Mouse (Mus musculus): ENCODE data around the gene Lama4. TPM values are rescaled to one million over a fixed set of nuclear protein-coding genes. Genes with fewer than 3 reads are reported as not detected.

The Lama4 gene
- polyA plus RNA-seq, 1 experiment from 2014 or later: 20.4 TPM

GRCm38 (mm10) chr10:39030148-39030685, 64.9 kb downstream of the Lama4 start:
- Histone ChIP-seq H3K4me3 (replicated peaks) (no peak overlapping the region), H3K9ac (no peak overlapping the region), H3K27ac (no peak overlapping the region), H3K27me3 (no peaks in the 10 kb centered on the region), H3K9me3 (no peaks in the 10 kb centered on the region), H3K36me3 (replicated peaks) (no peaks in the 10 kb centered on the region), H3K4me1 (peaks cover 14% of the 10 kb centered on the region; the same call in 1 of the 2 replicates), H3K4me2 (no peak overlapping the region)
- ATAC-seq (ENCODE audit: low FRiP score): no peak
- 86% methylated on average over 14 of the region's 14 CpGs for WGBS

- H3K27ac ChIP-seq: no peak overlapping the region
- 63% methylated on average over 4 of the region's 4 CpGs for WGBS
- peaks cover under 1% of the 10 kb centered on the region; the same call in 1 of the 2 replicates for H3K4me1 ChIP-seq
- no peak overlapping the region for H3K4me2 ChIP-seq
- H3K9me3 ChIP-seq: no peaks in the 10 kb centered on the region
- no peaks in the 10 kb centered on the region for H3K27me3 ChIP-seq
- H3K36me3 ChIP-seq (replicated peaks): no peaks in the 10 kb centered on the region
- 0 out of 2 replicates have a peak, but pooled peaks have one; percentile 27 for ATAC-seq (ENCODE audit: low FRiP score)
- H3K4me3 ChIP-seq (replicated peaks): no peak overlapping the region
- no peak overlapping the region for H3K9ac ChIP-seq
Measured at GRCm38 (mm10) chr10:39039564-39039963, 74.2 kb downstream of the Lama4 start.

- H3K4me3 ChIP-seq (replicated peaks): no peak overlapping the region
- WGBS: 80% methylated on average over 5 of the region's 5 CpGs
- H3K9me3 ChIP-seq: no peaks in the 10 kb centered on the region
- H3K9ac ChIP-seq: no peak overlapping the region
- no peak overlapping the region for H3K27ac ChIP-seq
- H3K36me3 ChIP-seq (replicated peaks): no peaks in the 10 kb centered on the region
- peaks cover 3% of the 10 kb centered on the region; the same call in 1 of the 2 replicates for H3K4me1 ChIP-seq
- no peaks in the 10 kb centered on the region for H3K27me3 ChIP-seq
- no peak overlapping the region for H3K4me2 ChIP-seq
- ATAC-seq (ENCODE audit: low FRiP score): no peak
Measured at GRCm38 (mm10) chr10:39040026-39040425, 74.7 kb downstream of the Lama4 start.

- WGBS: 64% methylated on average over 3 of the region's 3 CpGs
- Histone ChIP-seq H3K27ac (no peak overlapping the region), H3K9ac (no peak overlapping the region), H3K36me3 (replicated peaks) (no peaks in the 10 kb centered on the region), H3K4me1 (peaks cover 3% of the 10 kb centered on the region; the same call in 1 of the 2 replicates), H3K4me3 (replicated peaks) (no peak overlapping the region), H3K9me3 (no peaks in the 10 kb centered on the region), H3K27me3 (no peaks in the 10 kb centered on the region), H3K4me2 (no peak overlapping the region)
- no peak for ATAC-seq (ENCODE audit: low FRiP score)
Measured at GRCm38 (mm10) chr10:39044476-39044995, 79.2 kb downstream of the Lama4 start.

GRCm38 (mm10) chr10:39045111-39045510, 79.8 kb downstream of the Lama4 start:
- H3K27ac ChIP-seq: no peak overlapping the region
- no peaks in the 10 kb centered on the region for H3K27me3 ChIP-seq
- H3K9me3 ChIP-seq: no peaks in the 10 kb centered on the region
- H3K4me2 ChIP-seq: no peak overlapping the region
- no peaks in the 10 kb centered on the region for H3K36me3 ChIP-seq (replicated peaks)
- no peak for ATAC-seq (ENCODE audit: low FRiP score)
- H3K4me1 ChIP-seq: peaks cover 3% of the 10 kb centered on the region; the same call in 1 of the 2 replicates
- H3K9ac ChIP-seq: no peak overlapping the region
- H3K4me3 ChIP-seq (replicated peaks): no peak overlapping the region
- 73% methylated on average over 1 of the region's 1 CpGs for WGBS

- ATAC-seq (ENCODE audit: low FRiP score): no peak
- H3K4me1 ChIP-seq: peaks cover 3% of the 10 kb centered on the region; the same call in 1 of the 2 replicates
- no peak overlapping the region for H3K4me2 ChIP-seq
- no peak overlapping the region for H3K9ac ChIP-seq
- H3K4me3 ChIP-seq (replicated peaks): no peak overlapping the region
- no peak overlapping the region for H3K27ac ChIP-seq
- 61% methylated on average over 10 of the region's 10 CpGs for WGBS
- H3K9me3 ChIP-seq: no peaks in the 10 kb centered on the region
- no peaks in the 10 kb centered on the region for H3K27me3 ChIP-seq
- no peaks in the 10 kb centered on the region for H3K36me3 ChIP-seq (replicated peaks)
Measured at GRCm38 (mm10) chr10:39047775-39048174, 82.5 kb downstream of the Lama4 start.

GRCm38 (mm10) chr10:39049581-39050294, 84.4 kb downstream of the Lama4 start:
- no peaks in the 10 kb centered on the region for H3K36me3 ChIP-seq (replicated peaks)
- 81% methylated on average over 8 of the region's 8 CpGs for WGBS
- H3K4me2 ChIP-seq: no peak overlapping the region
- no peak overlapping the region for H3K27ac ChIP-seq
- ATAC-seq (ENCODE audit: low FRiP score): no peak
- no peaks in the 10 kb centered on the region for H3K9me3 ChIP-seq
- no peak overlapping the region for H3K9ac ChIP-seq
- peaks cover under 1% of the 10 kb centered on the region; the same call in 1 of the 2 replicates for H3K4me1 ChIP-seq
- H3K27me3 ChIP-seq: no peaks in the 10 kb centered on the region
- H3K4me3 ChIP-seq (replicated peaks): no peak overlapping the region

- Histone ChIP-seq H3K9ac (no peak overlapping the region), H3K27me3 (no peaks in the 10 kb centered on the region), H3K36me3 (replicated peaks) (no peaks in the 10 kb centered on the region), H3K27ac (no peak overlapping the region), H3K9me3 (no peaks in the 10 kb centered on the region), H3K4me3 (replicated peaks) (no peak overlapping the region), H3K4me2 (no peak overlapping the region), H3K4me1 (no peaks in the 10 kb centered on the region)
- no peak for ATAC-seq (ENCODE audit: low FRiP score)
- WGBS: 92% methylated on average over 5 of the region's 5 CpGs
Measured at GRCm38 (mm10) chr10:39056050-39056449, 90.7 kb downstream of the Lama4 start.

GRCm38 (mm10) chr10:39064732-39065131, 99.4 kb downstream of the Lama4 start:
- no peaks in the 10 kb centered on the region for H3K27me3 ChIP-seq
- no peaks in the 10 kb centered on the region for H3K36me3 ChIP-seq (replicated peaks)
- H3K4me2 ChIP-seq: no peak overlapping the region
- WGBS: 87% methylated on average over 5 of the region's 5 CpGs
- no peak overlapping the region for H3K9ac ChIP-seq
- no peak overlapping the region for H3K4me3 ChIP-seq (replicated peaks)
- ATAC-seq (ENCODE audit: low FRiP score): no peak
- H3K4me1 ChIP-seq: no peaks in the 10 kb centered on the region
- no peak overlapping the region for H3K27ac ChIP-seq
- H3K9me3 ChIP-seq: no peaks in the 10 kb centered on the region

- Histone ChIP-seq H3K9ac (no peak overlapping the region), H3K27me3 (no peaks in the 10 kb centered on the region), H3K9me3 (no peaks in the 10 kb centered on the region), H3K27ac (no peak overlapping the region), H3K4me3 (replicated peaks) (no peak overlapping the region), H3K4me1 (no peaks in the 10 kb centered on the region), H3K4me2 (no peak overlapping the region), H3K36me3 (replicated peaks) (no peaks in the 10 kb centered on the region)
- 82% methylated on average over 3 of the region's 3 CpGs for whole genome bisulfite sequencing
- ATAC-seq (ENCODE audit: low FRiP score): no peak
Measured at GRCm38 (mm10) chr10:39065449-39065848, 100.1 kb downstream of the Lama4 start.

- Histone ChIP-seq H3K4me2 (no peak overlapping the region), H3K36me3 (replicated peaks) (no peaks in the 10 kb centered on the region), H3K9me3 (no peaks in the 10 kb centered on the region), H3K4me3 (replicated peaks) (no peak overlapping the region), H3K27ac (no peak overlapping the region), H3K9ac (no peak overlapping the region), H3K4me1 (no peaks in the 10 kb centered on the region), H3K27me3 (no peaks in the 10 kb centered on the region)
- ATAC-seq (ENCODE audit: low FRiP score): no peak
- 91% methylated on average over 4 of the region's 4 CpGs for WGBS
Measured at GRCm38 (mm10) chr10:39066061-39066460, 100.7 kb downstream of the Lama4 start.

GRCm38 (mm10) chr10:39066962-39067361, 101.6 kb downstream of the Lama4 start:
- no peak overlapping the region for H3K9ac ChIP-seq
- H3K4me2 ChIP-seq: no peak overlapping the region
- H3K9me3 ChIP-seq: no peaks in the 10 kb centered on the region
- no peaks in the 10 kb centered on the region for H3K4me1 ChIP-seq
- no peaks in the 10 kb centered on the region for H3K27me3 ChIP-seq
- ATAC-seq (ENCODE audit: low FRiP score): 0 out of 2 replicates have a peak, but pooled peaks have one; percentile 67
- no peak overlapping the region for H3K4me3 ChIP-seq (replicated peaks)
- H3K27ac ChIP-seq: no peak overlapping the region
- H3K36me3 ChIP-seq (replicated peaks): no peaks in the 10 kb centered on the region

- H3K4me3 ChIP-seq (replicated peaks): no peak overlapping the region
- no peak for ATAC-seq (ENCODE audit: low FRiP score)
- WGBS: 87% methylated on average over 4 of the region's 4 CpGs
- no peaks in the 10 kb centered on the region for H3K9me3 ChIP-seq
- no peak overlapping the region for H3K27ac ChIP-seq
- H3K27me3 ChIP-seq: no peaks in the 10 kb centered on the region
- H3K4me2 ChIP-seq: no peak overlapping the region
- no peak overlapping the region for H3K9ac ChIP-seq
- no peaks in the 10 kb centered on the region for H3K36me3 ChIP-seq (replicated peaks)
- H3K4me1 ChIP-seq: no peaks in the 10 kb centered on the region
Measured at GRCm38 (mm10) chr10:39072048-39072447, 106.7 kb downstream of the Lama4 start.
